Mouse (Mus musculus) testis, adult 2 months (tissue): ENCODE measurements around the gene Dnaaf1. TPM values are rescaled to one million over a fixed set of nuclear protein-coding genes. Genes with fewer than 3 reads are reported as not detected.

Experiments used
- H3K27ac ChIP-seq: fragments of 200-500 bp; 2 replicates; pipeline ENCODE4 v1.5.1; 2012; ENCODE audit warnings: low read depth, low read length; ENCODE audit not compliant: control insufficient read depth, insufficient read depth
- H3K27me3 ChIP-seq: fragments of 200-500 bp; 2 replicates; pipeline ENCODE4 v1.6.1; 2012; ENCODE audit warnings: mild to moderate bottlenecking, low read length, moderate library complexity; ENCODE audit not compliant: control insufficient read depth, insufficient read depth
- H3K36me3 ChIP-seq: fragments of 200-500 bp; 2 replicates; pipeline ENCODE4 v1.6.1; 2012; ENCODE audit warnings: mild to moderate bottlenecking, low read length; ENCODE audit not compliant: control insufficient read depth, insufficient read depth
- H3K4me1 ChIP-seq: fragments of 200-500 bp; 2 replicates; pipeline ENCODE4 v1.6.1; 2012; ENCODE audit warnings: low read length; ENCODE audit not compliant: control insufficient read depth, insufficient read depth
- H3K4me3 ChIP-seq: fragments of 200-500 bp; 2 replicates; pipeline ENCODE4 v1.5.1; 2012; ENCODE audit warnings: low read depth, mild to moderate bottlenecking, low read length, moderate library complexity, mixed read lengths; ENCODE audit not compliant: control insufficient read depth
- CTCF ChIP-seq: fragments of 200-500 bp; IDR thresholded peaks from 2 replicates; pipeline ENCODE4 v1.5.1; 2012; ENCODE audit warnings: low read depth, mild to moderate bottlenecking, inconsistent platforms, low read length, moderate library complexity; ENCODE audit not compliant: control insufficient read depth, insufficient read depth, insufficient replicate concordance
- POLR2A ChIP-seq: fragments of 200-500 bp; IDR thresholded peaks from 2 replicates; pipeline ENCODE4 v1.6.1; 2012; ENCODE audit warnings: low read depth, mild to moderate bottlenecking, inconsistent platforms, low read length, moderate library complexity; ENCODE audit not compliant: control insufficient read depth
- polyA plus RNA-seq: library from polyadenylated mRNA; depleted of rRNA; stranded (reverse); fragments of >200 nt; gene quantifications from 2 replicates; pipeline ENCODE4 v1.2.3, GENCODE M21; 2012

The Dnaaf1 gene
- polyA plus RNA-seq, 1 experiment: 577 TPM

DNA sequence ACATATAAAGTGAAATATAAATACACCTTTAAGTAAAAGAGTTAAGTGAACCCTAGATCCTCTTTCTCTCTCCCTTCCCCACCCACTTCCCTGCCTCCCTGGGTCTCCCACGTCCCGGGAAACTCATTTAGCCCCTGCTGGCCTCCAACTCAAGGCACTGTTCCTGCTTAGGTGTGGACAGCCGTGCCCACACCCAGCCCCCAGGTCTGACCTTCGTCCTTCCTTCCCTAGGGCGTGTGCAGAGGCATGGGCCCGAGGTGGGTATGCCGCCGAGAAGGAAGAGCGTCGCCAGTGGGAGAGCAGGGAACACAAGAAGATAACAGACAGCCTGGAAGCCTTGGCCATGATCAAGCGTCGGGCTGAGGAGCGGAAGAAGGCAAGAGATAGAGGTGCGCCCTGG, 15.3 kb downstream of the Dnaaf1 start:
- H3K27me3 ChIP-seq: no peaks in the 10 kb centered on the region
- H3K36me3 ChIP-seq: peaks cover 4% of the 10 kb centered on the region
- no peaks in the 10 kb centered on the region for H3K4me1 ChIP-seq
- no peak overlapping the region for H3K27ac ChIP-seq
- no peak for TF ChIP-seq CTCF
- TF ChIP-seq POLR2A: no peak
- no peak overlapping the region for H3K4me3 ChIP-seq

DNA sequence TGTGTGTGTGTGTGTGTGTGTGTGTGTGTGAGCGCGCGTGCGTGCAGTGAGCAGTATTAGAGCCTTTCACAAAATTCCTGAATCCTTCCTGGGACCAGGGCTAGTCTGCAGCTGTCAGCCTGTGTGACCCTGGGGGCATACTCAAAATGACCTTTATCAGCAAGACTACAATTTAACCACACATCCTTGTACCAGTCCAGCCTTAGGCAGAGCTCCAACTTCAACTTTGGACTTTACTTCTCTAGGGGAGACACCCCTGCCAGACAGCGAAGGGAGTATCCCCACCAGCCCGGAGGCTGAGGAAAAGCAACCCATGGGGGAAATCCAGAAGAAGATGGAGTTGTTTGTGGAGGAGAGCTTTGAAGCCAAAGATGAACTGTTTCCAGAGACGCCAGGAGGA, 16.4 kb downstream of the Dnaaf1 start:
- Histone ChIP-seq H3K4me1 (no peaks in the 10 kb centered on the region), H3K27me3 (no peaks in the 10 kb centered on the region)

GRCm38 (mm10) chr8:119603771-119604170, 28.7 kb downstream of the Dnaaf1 start:
- no peaks in the 10 kb centered on the region for H3K36me3 ChIP-seq
- H3K4me3 ChIP-seq: no peak overlapping the region
- no peak for TF ChIP-seq POLR2A
- no peak for TF ChIP-seq CTCF
- peaks cover 11% of the 10 kb centered on the region for H3K4me1 ChIP-seq
- peak overlapping the region; percentile 10; the same call in 1 of the 2 replicates for H3K27ac ChIP-seq
- H3K27me3 ChIP-seq: no peaks in the 10 kb centered on the region

More for the DNA sequence above, 16.4 kb downstream of the Dnaaf1 start:
- TF ChIP-seq CTCF (no peak), POLR2A (no peak)
- Histone ChIP-seq H3K4me3 (no peak overlapping the region), H3K27ac (no peak overlapping the region), H3K36me3 (peaks cover 4% of the 10 kb centered on the region)

DNA sequence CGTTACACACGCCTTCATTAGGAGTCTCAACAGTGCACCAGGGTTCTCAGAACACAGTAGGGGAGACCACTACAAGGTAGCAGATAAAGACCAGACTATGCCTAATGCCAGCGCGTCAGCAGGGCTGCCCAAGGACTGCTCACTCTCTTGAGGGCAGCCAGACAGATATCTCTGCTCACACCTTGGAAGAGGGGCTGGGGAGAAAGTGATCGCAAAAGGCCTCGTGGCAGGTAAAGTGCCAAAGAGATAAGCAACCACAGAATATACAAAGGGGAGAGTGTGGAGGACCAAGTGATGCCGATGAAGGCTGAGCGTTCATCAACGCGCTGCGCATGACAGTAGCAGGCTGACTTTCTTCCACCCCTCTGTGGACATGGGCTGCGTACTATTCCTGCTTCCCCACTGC, 29.4 kb downstream of the Dnaaf1 start:
- H3K4me1 ChIP-seq: peaks cover 11% of the 10 kb centered on the region
- H3K36me3 ChIP-seq: no peaks in the 10 kb centered on the region
- TF ChIP-seq POLR2A: no peak; the same call in 1 of the 2 replicates
- peak overlapping the region; percentile 87 for H3K27ac ChIP-seq
- peak overlapping the region; percentile 96 for H3K4me3 ChIP-seq
- H3K27me3 ChIP-seq: no peaks in the 10 kb centered on the region

- Histone ChIP-seq H3K4me3 (peak within 1 kb of the TSS; percentile 96), H3K27me3 (no peaks in the 10 kb centered on the region), H3K4me1 (peaks cover 11% of the 10 kb centered on the region), H3K27ac (peak within 1 kb of the TSS; percentile 87), H3K36me3 (no peaks in the 10 kb centered on the region)
- TF ChIP-seq POLR2A (peak; percentile 58; the same call in 1 of the 2 replicates), CTCF (peak; percentile 77; the same call in 1 of the 2 replicates)
These were observed 30.0 kb downstream of the Dnaaf1 start, which contains the start of gene Taf1c for GRCm38 (mm10) chr8:119604996-119605395. Gene Taf1c, minus strand, starts transcription at chr8:119605222.

DNA sequence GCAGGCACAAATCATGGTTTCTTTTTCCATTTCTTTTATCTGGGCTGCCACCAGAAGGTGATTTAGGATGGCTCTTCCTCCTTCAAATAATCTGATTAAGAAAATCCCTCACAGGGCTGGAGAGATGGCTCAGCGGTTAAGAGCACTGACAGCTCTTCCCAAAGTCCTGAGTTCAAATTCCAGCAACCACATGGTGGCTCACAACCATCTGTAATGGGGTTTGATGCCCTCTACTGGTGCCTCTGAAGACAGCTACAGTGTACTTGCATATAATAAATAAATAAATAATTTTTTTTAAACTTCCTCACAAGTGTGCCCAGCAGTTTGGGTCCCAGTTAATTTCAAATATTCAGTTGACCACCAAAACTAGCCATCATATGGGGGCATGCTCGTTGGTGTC, 31.2 kb downstream of the Dnaaf1 start:
- Histone ChIP-seq H3K36me3 (no peaks in the 10 kb centered on the region), H3K27me3 (no peaks in the 10 kb centered on the region), H3K4me3 (no peak overlapping the region), H3K27ac (no peak overlapping the region), H3K4me1 (peaks cover 11% of the 10 kb centered on the region)
- no peak for TF ChIP-seq CTCF

DNA sequence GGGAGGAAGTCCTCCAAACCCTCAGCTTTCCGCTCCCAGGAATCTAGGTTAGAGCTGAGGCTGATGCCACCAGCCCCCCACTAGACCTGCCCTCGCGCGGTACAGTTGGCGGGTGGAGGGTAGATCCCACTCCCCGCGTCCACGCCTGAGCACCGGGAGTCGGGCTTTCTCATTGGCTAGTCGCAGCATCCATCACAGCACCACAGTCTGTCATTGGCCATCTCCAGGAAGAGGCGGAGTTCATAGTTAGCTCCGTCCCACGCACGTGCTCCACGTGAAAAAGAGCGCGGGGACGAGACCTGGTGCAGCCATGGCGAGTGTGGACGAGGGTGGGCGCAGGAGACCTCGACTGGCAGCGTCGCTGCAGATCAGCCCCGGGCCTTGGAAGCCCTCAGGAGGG, 37.4 kb downstream of the Dnaaf1 start, which contains the start of gene Adad2:
Gene Adad2, plus strand, starts transcription at position 277 of the 400 bp plus-strand sequence.
- peak within 1 kb of the TSS; percentile 85 for H3K4me3 ChIP-seq
- H3K27me3 ChIP-seq: no peaks in the 10 kb centered on the region

GRCm38 (mm10) chr8:119615096-119615495, 40.1 kb downstream of the Dnaaf1 start:
- TF ChIP-seq POLR2A: no peak
- TF ChIP-seq CTCF: no peak
- no peak overlapping the region for H3K27ac ChIP-seq
- no peak overlapping the region for H3K4me3 ChIP-seq
- no peaks in the 10 kb centered on the region for H3K27me3 ChIP-seq
- no peaks in the 10 kb centered on the region for H3K36me3 ChIP-seq
- H3K4me1 ChIP-seq: peaks cover 7% of the 10 kb centered on the region

More for the DNA sequence above, 37.4 kb downstream of the Dnaaf1 start, which contains the start of gene Adad2:
- Histone ChIP-seq H3K4me1 (peaks cover 7% of the 10 kb centered on the region), H3K36me3 (no peaks in the 10 kb centered on the region), H3K27ac (peak within 1 kb of the TSS; percentile 88)
- no peak for TF ChIP-seq CTCF
- peak; percentile 53; the same call in 1 of the 2 replicates for TF ChIP-seq POLR2A
